Mouse (Mus musculus): ENCODE results near the gene Slc4a4. TPM values are rescaled to one million over a fixed set of nuclear protein-coding genes. Genes with fewer than 3 reads are reported as not detected.

The Slc4a4 gene
- polyA plus RNA-seq, 1 experiment from 2014 or later = 6.7 TPM

DNA sequence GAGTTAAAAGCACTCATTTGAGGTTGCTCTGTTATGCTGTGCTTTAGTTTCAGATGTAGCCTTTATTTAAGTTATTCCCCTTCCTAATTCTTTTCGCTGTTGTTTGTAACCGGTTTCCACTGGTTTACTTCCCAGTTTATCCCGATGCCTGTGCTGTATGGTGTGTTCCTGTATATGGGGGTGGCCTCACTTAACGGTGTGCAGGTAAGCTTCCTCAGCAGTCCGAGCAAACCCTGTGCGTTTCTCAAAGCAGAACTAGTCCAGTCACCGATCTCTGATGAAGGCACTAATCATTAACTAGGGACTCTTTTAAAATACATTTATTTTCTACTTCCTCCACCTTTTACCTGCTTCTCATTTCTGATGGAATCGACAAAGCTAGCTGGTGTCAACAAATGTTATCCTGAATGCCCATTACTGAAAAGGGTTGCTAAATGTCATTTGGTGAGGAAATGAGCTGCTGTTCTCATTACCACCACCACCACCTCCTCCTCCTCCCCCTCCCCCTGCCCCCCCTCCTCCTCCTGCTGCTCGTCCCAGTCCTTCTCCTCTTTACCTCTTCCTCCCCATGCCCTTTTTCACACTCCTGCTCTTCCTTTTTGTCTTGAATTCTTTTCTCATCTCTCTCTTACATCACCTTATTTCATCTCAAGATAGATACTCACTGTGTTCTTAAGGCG, 336.6 kb downstream of the Slc4a4 start:
- Histone ChIP-seq H3K9me3 (no peaks in the 10 kb centered on the region), H3K27ac (no peak overlapping the region), H3K9ac (no peak overlapping the region), H3K4me2 (no peak overlapping the region), H3K36me3 (replicated peaks) (no peaks in the 10 kb centered on the region), H3K27me3 (replicated peaks) (no peaks in the 10 kb centered on the region), H3K4me3 (no peak overlapping the region), H3K4me1 (no peaks in the 10 kb centered on the region)
- ATAC-seq (replicated peaks) = no peak
- WGBS = 74% methylated on average over 10 of the region's 10 CpGs

DNA sequence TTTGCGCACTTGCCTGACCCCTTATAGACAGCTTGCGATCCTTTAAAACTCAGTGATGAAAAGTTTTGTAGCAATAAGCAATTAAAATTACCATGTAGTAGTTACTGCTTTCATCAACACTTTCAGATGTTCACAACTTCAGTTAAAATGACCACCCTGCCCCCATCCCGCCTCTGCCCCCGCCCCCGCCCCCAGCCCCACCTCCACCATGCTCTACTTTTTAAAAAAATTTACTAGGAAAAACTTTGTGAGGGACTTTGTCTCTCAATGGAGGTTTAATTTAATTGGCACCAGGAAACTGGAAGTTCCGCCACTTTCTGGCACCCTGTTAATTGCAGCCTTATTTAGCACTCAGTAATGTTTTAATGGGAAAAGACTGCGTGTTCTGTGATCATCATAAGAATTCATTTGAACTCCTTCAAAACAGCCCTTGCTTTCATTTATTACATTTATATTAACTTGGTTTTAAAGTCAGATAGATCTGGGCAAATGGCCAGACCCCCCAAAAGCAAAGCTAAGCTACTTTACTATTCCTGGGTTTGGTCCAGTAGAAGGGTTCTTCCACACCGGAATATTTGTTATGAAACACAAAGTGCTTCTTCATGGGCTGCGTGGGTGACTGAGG, 337.2 kb downstream of the Slc4a4 start:
- Histone ChIP-seq H3K4me3 (no peak overlapping the region), H3K9ac (no peak overlapping the region), H3K4me1 (no peaks in the 10 kb centered on the region), H3K36me3 (replicated peaks) (no peaks in the 10 kb centered on the region), H3K27me3 (replicated peaks) (no peaks in the 10 kb centered on the region), H3K9me3 (no peaks in the 10 kb centered on the region), H3K27ac (no peak overlapping the region), H3K4me2 (no peak overlapping the region)
- no peak for ATAC-seq (replicated peaks)
- 78% methylated on average over 9 of the region's 9 CpGs for WGBS

DNA sequence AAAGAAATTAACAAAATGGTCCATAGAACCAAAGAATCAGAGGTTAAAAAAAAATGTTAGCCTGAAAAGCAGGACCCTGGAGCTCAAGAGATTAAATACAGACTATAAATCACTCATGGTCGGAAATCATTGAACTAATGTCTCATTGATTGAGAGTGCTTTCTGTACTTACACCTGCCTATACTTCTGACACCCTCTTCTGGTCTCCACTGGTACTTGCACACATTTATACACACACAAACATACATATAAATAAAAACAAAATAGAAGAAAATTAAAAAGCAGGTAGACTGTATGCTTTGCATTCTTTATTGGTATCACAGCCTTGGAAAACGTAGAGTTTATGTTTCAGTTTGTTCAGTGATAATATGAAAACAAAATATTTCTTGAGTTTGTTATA, 341.3 kb downstream of the Slc4a4 start:
- Histone ChIP-seq H3K36me3 (replicated peaks) (no peaks in the 10 kb centered on the region), H3K4me1 (no peaks in the 10 kb centered on the region), H3K27ac (no peak overlapping the region), H3K27me3 (replicated peaks) (no peaks in the 10 kb centered on the region), H3K4me3 (no peak overlapping the region), H3K4me2 (no peak overlapping the region), H3K9ac (no peak overlapping the region), H3K9me3 (no peaks in the 10 kb centered on the region)
- 85% methylated on average over 2 of the region's 2 CpGs for WGBS
- ATAC-seq (replicated peaks) = no peak

DNA sequence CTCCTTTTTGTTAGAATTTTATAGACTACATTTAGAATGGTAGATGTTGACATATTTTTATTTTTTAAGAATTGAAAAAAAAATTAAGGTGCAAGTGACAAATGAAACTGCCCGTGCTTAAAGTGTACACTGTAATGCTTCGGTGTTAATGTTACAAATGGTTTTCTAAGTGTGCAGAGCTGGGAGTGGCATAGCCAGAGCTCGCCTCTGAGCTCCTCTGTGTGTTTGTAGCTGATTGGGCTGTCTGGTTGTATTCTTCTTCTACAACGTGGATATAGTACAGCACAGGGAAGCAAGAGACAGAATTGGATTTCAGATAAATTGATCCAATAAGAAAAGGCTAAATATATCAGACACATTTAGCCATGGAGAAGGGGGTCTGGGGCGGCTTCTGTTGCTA, 343.0 kb downstream of the Slc4a4 start:
- Histone ChIP-seq H3K36me3 (replicated peaks) (no peaks in the 10 kb centered on the region), H3K4me1 (no peaks in the 10 kb centered on the region), H3K9ac (no peak overlapping the region), H3K4me3 (no peak overlapping the region), H3K4me2 (no peak overlapping the region), H3K9me3 (no peaks in the 10 kb centered on the region), H3K27ac (no peak overlapping the region), H3K27me3 (replicated peaks) (no peaks in the 10 kb centered on the region)
- 83% methylated on average over 5 of the region's 5 CpGs for WGBS
- ATAC-seq (replicated peaks) = no peak

DNA sequence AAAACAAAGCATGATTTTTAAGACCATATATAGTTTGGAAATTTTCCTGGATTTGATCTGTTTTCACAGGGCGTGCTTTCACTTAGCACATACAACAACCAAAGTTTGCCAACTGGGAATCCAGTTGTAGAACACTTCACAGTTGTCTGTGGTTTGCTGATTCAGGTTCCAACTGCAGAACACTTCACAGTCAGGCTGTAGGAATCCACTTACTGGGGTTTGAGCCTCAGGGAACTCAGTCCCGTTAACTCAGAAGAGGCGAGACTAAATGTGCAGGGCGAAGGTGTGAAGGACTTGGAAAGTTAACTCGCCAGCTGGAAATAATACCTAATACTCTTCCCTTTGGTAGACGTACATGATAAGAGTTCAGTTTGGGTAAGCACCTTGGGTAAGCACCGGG, 345.7 kb downstream of the Slc4a4 start:
- Histone ChIP-seq H3K4me2 (no peak overlapping the region), H3K4me1 (no peaks in the 10 kb centered on the region), H3K36me3 (replicated peaks) (no peaks in the 10 kb centered on the region), H3K9ac (no peak overlapping the region), H3K27me3 (replicated peaks) (no peaks in the 10 kb centered on the region), H3K27ac (no peak overlapping the region), H3K4me3 (no peak overlapping the region), H3K9me3 (no peaks in the 10 kb centered on the region)
- ATAC-seq (replicated peaks) = no peak
- 91% methylated on average over 7 of the region's 7 CpGs for WGBS

DNA sequence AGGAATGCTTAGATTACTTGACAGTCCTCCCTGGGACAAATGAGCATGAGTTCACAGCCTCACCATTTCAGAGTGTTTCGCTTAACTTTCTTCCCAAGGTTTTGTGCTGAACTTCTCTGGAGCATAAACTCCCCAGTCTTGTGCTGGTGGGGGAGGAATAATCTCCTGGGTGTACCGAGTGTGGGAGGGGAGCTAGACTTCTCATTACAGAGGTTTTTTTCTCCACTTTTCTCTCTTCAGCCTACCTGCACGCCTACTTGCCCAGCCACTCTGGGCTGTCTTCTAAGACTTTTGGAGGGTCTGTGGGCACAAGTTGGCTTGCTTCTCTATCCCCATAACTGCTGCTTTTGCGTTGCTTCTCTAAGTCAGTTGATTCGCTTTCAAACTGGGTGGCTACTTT, 365.2 kb downstream of the Slc4a4 start:
- Histone ChIP-seq H3K9me3 (no peaks in the 10 kb centered on the region), H3K4me3 (no peak overlapping the region)
- 85% methylated on average over 5 of the region's 5 CpGs for WGBS

DNA sequence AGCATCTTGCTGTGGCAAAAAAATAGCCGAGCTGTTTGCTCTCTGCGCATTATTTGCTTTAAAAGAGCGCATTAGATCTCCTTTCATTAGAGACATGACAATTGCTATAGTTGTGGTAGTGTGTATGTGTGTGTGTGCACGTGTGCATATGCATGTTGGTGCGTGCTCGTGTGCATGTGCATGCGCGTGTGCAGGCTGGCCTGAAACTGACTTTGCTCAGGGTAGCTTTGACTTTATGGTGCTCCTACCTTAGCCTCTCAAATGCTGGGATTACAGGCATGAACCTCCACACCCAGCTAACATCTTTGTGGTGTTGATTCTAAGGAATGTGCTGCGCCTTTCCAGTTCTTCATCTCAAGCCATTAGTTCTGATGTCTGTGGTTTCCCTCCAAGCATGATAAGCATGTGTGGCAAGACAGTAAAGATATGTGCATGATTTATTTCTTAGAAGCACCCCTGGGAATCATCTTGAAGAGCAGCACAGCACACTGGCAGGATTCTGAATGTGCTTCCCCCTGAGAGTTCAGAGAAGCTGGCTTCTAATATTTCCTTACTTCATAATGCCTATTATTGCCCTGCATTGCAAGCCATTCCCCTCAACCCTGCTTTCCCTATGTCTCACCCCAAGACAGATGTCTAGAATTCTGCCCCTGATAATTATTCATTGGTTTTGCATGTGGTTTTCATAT, 373.3 kb downstream of the Slc4a4 start:
- Histone ChIP-seq H3K4me1 (no peaks in the 10 kb centered on the region), H3K27ac (no peak overlapping the region), H3K9me3 (no peaks in the 10 kb centered on the region), H3K4me2 (no peak overlapping the region), H3K4me3 (no peak overlapping the region), H3K36me3 (replicated peaks) (no peaks in the 10 kb centered on the region), H3K9ac (no peak overlapping the region), H3K27me3 (replicated peaks) (no peaks in the 10 kb centered on the region)
- ATAC-seq (replicated peaks) = no peak
- 93% methylated on average over 9 of the region's 9 CpGs for WGBS

More for the DNA sequence above, 365.2 kb downstream of the Slc4a4 start:
- H3K27ac ChIP-seq = no peak overlapping the region
- ATAC-seq (replicated peaks) = no peak
- H3K4me2 ChIP-seq = no peak overlapping the region
- no peaks in the 10 kb centered on the region for H3K4me1 ChIP-seq
- no peaks in the 10 kb centered on the region for H3K27me3 ChIP-seq (replicated peaks)
- H3K9ac ChIP-seq = no peak overlapping the region
- H3K36me3 ChIP-seq (replicated peaks) = no peaks in the 10 kb centered on the region

DNA sequence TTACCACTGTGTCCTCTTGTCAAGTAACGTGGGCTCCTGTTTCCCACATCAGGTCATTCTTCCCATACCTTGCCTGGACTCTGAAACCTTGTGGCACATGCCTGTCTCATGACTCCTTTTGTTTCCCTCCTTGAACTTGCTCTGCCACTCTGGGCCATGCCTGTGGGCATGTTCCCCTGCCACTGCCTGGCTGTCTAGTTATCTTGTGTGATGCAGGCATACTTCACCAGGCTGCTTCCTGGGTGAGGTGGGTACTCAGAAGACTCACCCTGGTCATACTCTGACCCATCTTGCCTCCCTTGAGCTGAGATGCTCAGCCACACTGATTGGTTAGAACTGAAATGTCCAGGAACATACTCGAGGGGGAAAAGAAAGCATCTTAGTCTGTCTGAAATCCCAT, 390.4 kb downstream of the Slc4a4 start:
- no peak overlapping the region for H3K4me3 ChIP-seq
- H3K27ac ChIP-seq = no peak overlapping the region
- H3K4me1 ChIP-seq = no peaks in the 10 kb centered on the region
- H3K27me3 ChIP-seq (replicated peaks) = no peaks in the 10 kb centered on the region
- no peak overlapping the region for H3K4me2 ChIP-seq
- no peak for ATAC-seq (replicated peaks)
- no peaks in the 10 kb centered on the region for H3K36me3 ChIP-seq (replicated peaks)
- no peaks in the 10 kb centered on the region for H3K9me3 ChIP-seq
- no peak overlapping the region for H3K9ac ChIP-seq
- WGBS = 82% methylated on average over 2 of the region's 2 CpGs

DNA sequence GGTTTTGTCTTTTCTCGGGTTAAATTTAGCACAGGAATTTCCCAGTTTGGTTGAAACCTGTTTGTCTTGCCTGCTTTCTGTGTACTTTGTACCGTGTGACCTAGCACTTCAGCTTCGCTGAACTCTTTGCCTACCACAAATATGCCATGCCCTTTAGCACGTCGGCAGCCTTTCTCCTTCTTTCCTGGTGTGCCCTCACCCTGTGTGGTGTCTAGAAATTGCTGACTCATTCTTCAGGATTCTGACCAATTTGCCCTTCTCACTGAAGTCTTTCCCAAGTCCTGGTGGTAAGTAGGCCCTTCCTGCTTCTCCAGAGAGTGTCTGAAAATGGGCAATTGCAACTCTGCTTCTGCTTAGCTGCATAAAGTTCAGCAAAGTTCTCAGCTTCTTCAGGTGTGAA, 391.0 kb downstream of the Slc4a4 start:
- H3K36me3 ChIP-seq (replicated peaks) = no peaks in the 10 kb centered on the region
- no peaks in the 10 kb centered on the region for H3K27me3 ChIP-seq (replicated peaks)
- no peaks in the 10 kb centered on the region for H3K9me3 ChIP-seq
- H3K4me3 ChIP-seq = no peak overlapping the region
- H3K4me2 ChIP-seq = no peak overlapping the region
- no peaks in the 10 kb centered on the region for H3K4me1 ChIP-seq
- H3K27ac ChIP-seq = no peak overlapping the region
- no peak overlapping the region for H3K9ac ChIP-seq
- no peak for ATAC-seq (replicated peaks)
- WGBS = 87% methylated on average over 5 of the region's 5 CpGs

DNA sequence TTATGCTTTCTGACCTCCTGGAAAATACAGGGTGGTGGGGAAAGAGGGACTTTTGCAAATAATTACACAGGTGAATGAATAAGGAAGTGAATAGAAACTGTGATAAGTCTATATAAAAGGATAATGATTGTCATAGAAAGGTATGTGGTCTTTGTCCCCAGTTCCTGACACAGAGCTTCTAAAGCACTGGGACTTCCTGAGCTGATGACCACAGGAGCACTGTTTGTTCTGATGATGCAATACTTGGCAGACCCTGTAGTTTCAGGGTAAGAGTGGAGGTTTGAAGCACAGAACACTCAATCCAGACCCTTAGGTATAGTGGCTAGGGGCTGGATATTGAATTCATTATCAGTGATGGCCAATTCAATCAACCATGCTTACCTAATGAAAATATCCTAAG, 391.7 kb downstream of the Slc4a4 start:
- Histone ChIP-seq H3K9ac (no peak overlapping the region), H3K27ac (no peak overlapping the region), H3K4me1 (no peaks in the 10 kb centered on the region), H3K36me3 (replicated peaks) (no peaks in the 10 kb centered on the region), H3K4me3 (no peak overlapping the region), H3K4me2 (no peak overlapping the region), H3K27me3 (replicated peaks) (no peaks in the 10 kb centered on the region), H3K9me3 (no peaks in the 10 kb centered on the region)
- no peak for ATAC-seq (replicated peaks)

DNA sequence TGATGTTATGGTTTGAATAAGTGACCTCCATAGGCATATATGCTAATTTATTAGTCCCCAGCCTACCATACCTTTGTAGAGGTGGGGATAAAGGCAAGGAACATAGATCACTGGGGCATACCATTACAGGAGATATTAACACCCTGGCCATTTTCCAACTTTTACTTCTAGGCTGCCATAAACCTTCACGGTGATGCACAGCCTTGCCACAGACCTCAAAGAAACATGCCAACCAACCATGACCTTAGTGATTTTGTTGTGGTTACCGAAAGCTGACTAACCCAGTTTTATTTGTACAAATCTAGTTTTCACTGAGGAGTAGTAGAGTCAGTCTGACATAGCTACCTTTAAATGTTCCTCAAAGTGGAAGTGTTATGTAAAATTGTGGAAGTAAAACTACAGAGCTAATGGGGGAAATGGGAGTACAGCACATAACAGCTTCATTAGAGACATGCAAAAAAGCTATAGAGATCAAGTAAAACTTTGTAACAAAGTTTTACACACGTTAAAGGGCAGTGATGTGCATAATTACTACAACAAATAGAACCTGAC, 393.8 kb downstream of the Slc4a4 start:
- no peak for ATAC-seq (replicated peaks)
- Histone ChIP-seq H3K36me3 (replicated peaks) (no peaks in the 10 kb centered on the region), H3K9ac (no peak overlapping the region), H3K27ac (no peak overlapping the region), H3K27me3 (replicated peaks) (no peaks in the 10 kb centered on the region), H3K9me3 (no peaks in the 10 kb centered on the region), H3K4me1 (no peaks in the 10 kb centered on the region), H3K4me3 (no peak overlapping the region), H3K4me2 (no peak overlapping the region)
- 81% methylated on average over 3 of the region's 3 CpGs for WGBS

All from midbrain, embryonic 15.5 days (tissue).